Mouse (Mus musculus) ES-Bruce4 (cell line): ENCODE results near the gene Gm12166.

Experiments
- CTCF ChIP-seq: IDR thresholded peaks from one replicate; pipeline ENCODE4 v1.8.1; 2011; ENCODE audit warnings: low read depth, low read length
- POLR2A ChIP-seq: IDR thresholded peaks from one replicate; pipeline ENCODE4 v1.8.1; 2011; ENCODE audit warnings: low read length; ENCODE audit not compliant: insufficient read depth

DNA sequence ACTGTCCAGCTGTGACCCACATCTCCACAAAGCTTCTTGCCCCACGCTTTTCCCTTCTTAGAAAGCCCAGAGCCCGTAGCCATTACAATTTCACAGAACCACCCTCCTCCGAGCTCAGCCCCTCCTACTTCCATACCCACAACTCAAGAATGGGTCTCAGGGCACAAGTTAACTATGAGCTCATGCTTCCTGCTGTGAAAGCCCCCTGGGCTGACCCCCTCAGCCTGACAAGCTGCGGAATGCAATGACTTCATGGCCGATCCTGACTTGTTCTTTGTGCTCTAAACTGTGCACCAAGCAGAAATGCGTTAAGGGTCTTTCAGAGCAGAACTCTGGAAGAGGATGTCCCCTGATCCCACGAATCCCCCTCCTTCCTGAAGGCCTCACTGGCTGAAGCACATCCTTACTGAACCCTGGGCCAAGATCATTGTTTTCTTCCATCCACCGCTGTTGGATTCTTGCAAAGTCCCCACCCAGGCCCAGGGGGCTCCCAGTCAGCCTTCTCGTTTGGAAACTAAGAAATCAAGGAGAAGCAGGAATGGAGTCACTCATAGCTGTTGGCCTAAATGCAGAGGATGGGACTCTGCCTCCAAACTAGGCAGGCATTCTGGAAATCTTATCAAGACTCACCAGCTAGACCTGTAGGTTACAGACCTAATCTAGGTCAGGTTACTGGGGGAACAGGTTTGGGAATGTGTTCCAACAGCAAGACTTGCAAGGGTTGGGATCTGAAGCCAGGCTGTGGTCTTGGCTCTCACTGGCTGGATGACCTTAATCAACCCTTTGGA is 43.5 kb upstream of the Gm12166 start:
- TF ChIP-seq POLR2A (no peak), CTCF (no peak)
